Mouse (Mus musculus): ENCODE data around the gene Trem3.

GRCm38 (mm10) chr17:48256575-48256974 lies 9.0 kb downstream of the Trem3 start:
- TF ChIP-seq POLR2A (IDR thresholded peaks at IDR 0.05; ENCODE audit: borderline replicate concordance, extremely low read depth, low read depth, low read length) (no peak), CTCF (IDR thresholded peaks at IDR 0.05; ENCODE audit: insufficient read depth, low read length) (no peak)
